Mouse (Mus musculus) limb, embryonic 12.5 days (tissue): Measurements from ENCODE around the gene Atp1a1. TPM values are rescaled to one million over a fixed set of nuclear protein-coding genes. Genes with fewer than 3 reads are reported as not detected.
A peak's percentile ranks its signal among the peaks of the same experiment; 100 is the strongest.

ENCODE experiments used
- ATAC-seq: fragments of 200-750 bp; cut with Nextera tagmentation; 2 replicates; pipeline ENCODE4 v1.8.0; 2017; ENCODE audit warnings: low read depth, moderate TSS enrichment; ENCODE audit not compliant: insufficient number of reproducible peaks, insufficient read depth, low FRiP score, low TSS enrichment
- H3K27ac ChIP-seq: fragments of 300-500 bp; sonication (generic); 2 replicates; pipeline ENCODE4 v1.5.1; 2016; ENCODE audit warnings: mild to moderate bottlenecking, moderate library complexity
- H3K27me3 ChIP-seq: fragments of 300-500 bp; sonication (generic); 2 replicates; pipeline ENCODE4 v1.6.1; 2016; ENCODE audit warnings: mild to moderate bottlenecking, moderate library complexity
- H3K36me3 ChIP-seq: fragments of 300-500 bp; sonication (generic); 2 replicates; pipeline ENCODE4 v1.6.1; 2016; ENCODE audit warnings: mild to moderate bottlenecking, moderate library complexity
- H3K4me1 ChIP-seq: fragments of 300-500 bp; sonication (generic); replicated peaks from 2 replicates; pipeline ENCODE4 v1.6.1; 2016
- H3K4me2 ChIP-seq: fragments of 300-500 bp; sonication (generic); 2 replicates; pipeline ENCODE4 v1.6.1; 2016; ENCODE audit warnings: mild to moderate bottlenecking, moderate library complexity
- H3K4me3 ChIP-seq: fragments of 300-500 bp; sonication (generic); replicated peaks from 2 replicates; pipeline ENCODE4 v1.5.1; 2016; ENCODE audit warnings: mild to moderate bottlenecking
- H3K9ac ChIP-seq: fragments of 300-500 bp; sonication (generic); replicated peaks from 2 replicates; pipeline ENCODE4 v1.6.1; 2016; ENCODE audit warnings: mild to moderate bottlenecking, moderate library complexity
- H3K9me3 ChIP-seq: fragments of 300-500 bp; sonication (generic); 2 replicates; pipeline ENCODE4 v1.6.1; 2016; ENCODE audit warnings: mild to moderate bottlenecking, moderate library complexity
- WGBS: fragments of 180-500 bp; shearing (Covaris S2); methylation state at CpG from one replicate; pipeline ENCODE4 v1.1.7; 2016; 5-methylcytosine and 5-hydroxymethylcytosine counted together
- polyA plus RNA-seq: library from polyadenylated mRNA; unstranded; fragments of >200 nt; fragmentation: Nextera tagmentation; extraction: Ambion mirVana; gene quantifications from 2 replicates; pipeline ENCODE4 v1.2.1, GENCODE M21; 2016

The Atp1a1 gene
- polyA plus RNA-seq, 1 experiment from 2014 or later: 67.6 TPM

DNA sequence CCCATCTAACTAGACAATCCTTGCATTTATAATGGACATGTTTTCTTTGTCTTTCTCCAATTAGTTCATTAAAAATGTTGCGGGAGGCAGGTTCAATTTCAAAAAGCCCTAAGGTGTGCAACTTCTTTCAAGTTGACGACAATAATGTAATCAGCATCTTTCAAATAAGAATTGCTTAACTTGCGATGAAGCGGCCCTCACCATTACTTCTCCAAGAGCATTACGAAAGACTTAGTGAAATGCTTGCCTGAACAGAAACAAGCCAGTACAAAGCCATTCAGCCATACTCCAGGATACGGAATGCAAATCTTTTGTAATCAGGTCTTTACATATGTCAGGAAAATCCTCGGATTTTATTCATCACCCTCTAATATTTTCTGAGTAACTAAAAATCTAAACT lies 32.0 kb upstream of the Atp1a1 start:
- no peaks in the 10 kb centered on the region for H3K27me3 ChIP-seq
- ATAC-seq: no peak
- 85% methylated on average over 7 of the region's 7 CpGs for WGBS

DNA sequence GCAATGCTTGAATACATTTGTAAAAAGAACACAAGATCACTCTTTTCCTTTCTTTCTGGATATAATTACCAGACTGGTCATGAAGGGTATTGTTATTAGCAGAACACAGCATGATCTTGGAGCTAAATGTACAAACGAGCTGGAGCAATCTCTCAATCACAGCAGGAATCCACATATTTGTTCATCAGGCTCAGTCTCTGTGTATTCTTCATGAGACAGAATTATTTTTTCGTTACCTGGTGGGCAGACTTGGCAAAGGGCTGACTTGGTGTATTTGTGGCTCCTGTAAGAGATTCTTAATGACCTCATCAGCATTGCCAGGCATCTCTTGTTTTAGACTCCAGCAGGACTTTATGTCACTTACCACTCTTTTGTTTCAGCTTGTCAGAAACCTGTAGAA lies 31.6 kb upstream of the Atp1a1 start:
- Histone ChIP-seq H3K36me3 (no peaks in the 10 kb centered on the region), H3K4me3 (no peak overlapping the region), H3K4me1 (0 out of 2 replicates have a peak, but pooled peaks cover 2% of the 10 kb centered on the region), H3K27ac (no peak overlapping the region), H3K9me3 (no peaks in the 10 kb centered on the region), H3K9ac (no peak overlapping the region), H3K27me3 (no peaks in the 10 kb centered on the region), H3K4me2 (no peak overlapping the region)
- no peak for ATAC-seq
- 43% methylated on average over 2 of the region's 2 CpGs for WGBS

More for the DNA sequence above, 32.0 kb upstream of the Atp1a1 start:
- Histone ChIP-seq H3K4me1 (0 out of 2 replicates have a peak, but pooled peaks cover 2% of the 10 kb centered on the region), H3K9ac (no peak overlapping the region), H3K4me3 (no peak overlapping the region), H3K27ac (no peak overlapping the region), H3K36me3 (no peaks in the 10 kb centered on the region), H3K9me3 (no peaks in the 10 kb centered on the region), H3K4me2 (no peak overlapping the region)

DNA sequence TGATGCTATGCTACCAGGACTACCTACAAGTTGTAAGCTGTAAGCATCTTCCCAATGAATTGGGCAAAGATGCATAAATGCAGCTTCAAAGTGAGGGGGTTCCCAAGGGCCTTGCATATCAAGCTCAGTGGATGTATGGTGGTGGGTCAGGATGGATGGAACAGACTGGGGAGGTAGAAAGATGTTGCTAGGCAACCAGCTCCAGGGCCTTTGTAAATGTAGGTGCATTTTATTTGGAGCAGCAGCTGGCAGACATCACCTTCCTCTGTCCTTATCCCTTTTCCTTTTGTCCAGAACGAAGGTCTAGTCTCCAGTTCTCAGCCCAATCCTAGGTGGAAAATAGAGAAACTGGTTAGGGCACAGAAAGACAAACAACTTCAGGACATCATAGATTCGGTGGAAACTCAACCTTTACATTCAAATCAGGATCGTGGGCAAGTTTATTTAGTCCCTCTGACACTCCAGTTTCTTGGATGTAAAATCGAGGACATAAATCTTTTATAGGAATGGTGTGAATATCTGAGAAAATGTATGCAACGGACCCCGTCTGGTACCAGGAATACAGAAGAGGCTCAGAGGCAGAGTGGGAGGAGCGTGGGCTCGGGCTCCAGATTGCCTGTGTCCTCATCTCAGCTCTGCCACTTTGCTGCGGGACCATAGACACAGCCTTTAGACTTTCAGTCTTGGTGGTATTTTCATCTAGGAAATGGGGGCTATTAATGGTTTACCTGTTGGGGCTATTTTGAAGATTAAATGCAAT lies 29.8 kb upstream of the Atp1a1 start:
- H3K9me3 ChIP-seq: no peaks in the 10 kb centered on the region
- no peaks in the 10 kb centered on the region for H3K36me3 ChIP-seq
- no peak overlapping the region for H3K4me2 ChIP-seq
- ATAC-seq: no peak
- H3K27ac ChIP-seq: no peak overlapping the region
- 0 out of 2 replicates have a peak, but pooled peaks cover 2% of the 10 kb centered on the region for H3K4me1 ChIP-seq
- WGBS: 85% methylated on average over 9 of the region's 9 CpGs
- H3K9ac ChIP-seq: no peak overlapping the region
- H3K27me3 ChIP-seq: no peaks in the 10 kb centered on the region
- no peak overlapping the region for H3K4me3 ChIP-seq

DNA sequence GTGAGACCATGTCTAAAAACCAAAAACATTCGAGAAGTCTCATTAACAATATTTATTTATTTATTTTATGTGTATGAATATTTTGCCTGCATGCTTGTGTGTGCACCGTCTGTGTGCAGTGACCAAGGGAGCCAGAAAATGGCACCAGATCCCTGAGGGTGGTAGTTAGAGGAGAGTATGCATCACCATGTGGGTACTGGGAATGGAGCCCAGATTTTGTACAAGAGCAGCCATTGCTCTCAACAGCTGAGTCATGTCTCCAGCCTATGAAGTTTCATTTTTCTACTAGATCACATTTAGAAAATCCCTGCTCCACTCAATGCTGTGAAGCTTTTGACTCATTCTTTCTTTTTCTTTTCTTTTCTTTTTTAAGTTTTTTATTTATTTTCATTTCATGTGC lies 23.8 kb upstream of the Atp1a1 start:
- Histone ChIP-seq H3K4me1 (no peaks in the 10 kb centered on the region), H3K9me3 (no peaks in the 10 kb centered on the region), H3K36me3 (no peaks in the 10 kb centered on the region), H3K27me3 (no peaks in the 10 kb centered on the region), H3K9ac (no peak overlapping the region), H3K4me2 (no peak overlapping the region), H3K27ac (no peak overlapping the region), H3K4me3 (no peak overlapping the region)
- ATAC-seq: no peak
- 84% methylated on average over 2 of the region's 2 CpGs for WGBS

DNA sequence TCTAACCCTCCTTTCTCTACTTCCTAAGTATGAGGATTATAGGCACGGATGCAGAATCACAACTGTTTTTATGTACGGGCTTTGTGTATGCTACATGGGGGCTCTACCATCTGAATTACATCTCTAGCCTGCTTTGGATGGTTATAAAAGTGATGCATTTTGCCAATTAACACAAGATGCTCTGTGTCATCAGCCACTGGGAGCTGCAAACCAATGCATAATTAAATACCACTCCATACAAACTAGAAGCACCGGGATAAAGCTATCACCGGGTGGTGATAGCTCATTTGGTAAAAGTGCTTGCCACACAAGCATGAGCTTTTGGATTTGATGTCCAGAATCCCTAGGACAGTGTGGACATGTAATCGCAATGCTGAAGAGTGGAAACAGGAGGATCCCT lies 19.8 kb upstream of the Atp1a1 start:
- ATAC-seq: no peak
- Histone ChIP-seq H3K4me3 (no peak overlapping the region), H3K27me3 (no peaks in the 10 kb centered on the region), H3K4me1 (no peaks in the 10 kb centered on the region), H3K4me2 (no peak overlapping the region), H3K9me3 (peaks cover 4% of the 10 kb centered on the region; the same call in 1 of the 2 replicates), H3K36me3 (no peaks in the 10 kb centered on the region), H3K9ac (no peak overlapping the region), H3K27ac (no peak overlapping the region)
- 97% methylated on average over 5 of the region's 5 CpGs for WGBS

DNA sequence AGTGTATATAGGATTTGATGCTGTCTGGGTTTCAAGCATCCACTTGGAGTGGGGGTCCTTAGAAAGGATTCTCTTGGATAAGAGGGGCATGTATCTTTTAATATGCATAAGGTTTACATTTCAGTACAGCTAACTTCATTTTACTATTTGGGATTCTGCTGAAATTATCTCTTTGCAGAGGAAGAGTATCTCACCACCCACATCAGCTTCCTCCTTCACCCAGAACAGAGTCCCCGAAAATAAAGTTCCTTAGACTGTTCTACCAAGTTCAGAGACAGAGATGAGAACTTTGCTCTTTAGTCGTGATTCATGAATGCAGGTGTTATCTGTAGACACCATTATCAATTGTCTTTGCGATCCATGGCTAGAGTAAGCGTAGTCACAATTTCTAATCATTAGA lies 14.5 kb upstream of the Atp1a1 start:
- peaks cover 4% of the 10 kb centered on the region; the same call in 1 of the 2 replicates for H3K9me3 ChIP-seq
- no peak for ATAC-seq
- H3K4me3 ChIP-seq: no peak overlapping the region
- H3K27ac ChIP-seq: no peak overlapping the region
- no peaks in the 10 kb centered on the region for H3K4me1 ChIP-seq
- no peaks in the 10 kb centered on the region for H3K36me3 ChIP-seq
- H3K27me3 ChIP-seq: no peaks in the 10 kb centered on the region
- no peak overlapping the region for H3K4me2 ChIP-seq
- 86% methylated on average over 4 of the region's 4 CpGs for WGBS
- no peak overlapping the region for H3K9ac ChIP-seq

DNA sequence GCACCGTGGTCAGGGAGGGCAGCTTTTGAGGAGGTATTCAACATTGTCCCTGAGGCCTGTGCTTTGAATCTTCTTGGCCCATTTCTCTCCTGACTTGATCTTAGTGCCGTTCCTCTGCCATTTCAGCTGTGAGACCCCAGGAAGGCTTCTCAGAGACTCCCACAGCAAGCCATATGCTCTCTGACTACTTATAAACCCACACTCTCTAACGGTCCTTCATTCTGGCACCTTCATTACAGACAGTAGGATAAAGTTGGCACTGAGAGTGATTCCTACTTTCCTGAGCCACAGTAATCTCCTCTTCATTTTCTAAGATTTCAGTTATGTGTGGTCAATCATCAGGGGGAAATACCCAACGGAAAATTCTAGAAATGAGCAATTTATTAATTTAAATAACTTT lies 14.0 kb upstream of the Atp1a1 start:
- no peak overlapping the region for H3K4me3 ChIP-seq
- H3K9me3 ChIP-seq: peaks cover 4% of the 10 kb centered on the region; the same call in 1 of the 2 replicates
- ATAC-seq: no peak
- H3K9ac ChIP-seq: no peak overlapping the region
- H3K36me3 ChIP-seq: no peaks in the 10 kb centered on the region
- no peaks in the 10 kb centered on the region for H3K27me3 ChIP-seq
- no peak overlapping the region for H3K4me2 ChIP-seq
- H3K4me1 ChIP-seq: no peaks in the 10 kb centered on the region
- no peak overlapping the region for H3K27ac ChIP-seq
- 81% methylated on average over 4 of the region's 4 CpGs for WGBS

DNA sequence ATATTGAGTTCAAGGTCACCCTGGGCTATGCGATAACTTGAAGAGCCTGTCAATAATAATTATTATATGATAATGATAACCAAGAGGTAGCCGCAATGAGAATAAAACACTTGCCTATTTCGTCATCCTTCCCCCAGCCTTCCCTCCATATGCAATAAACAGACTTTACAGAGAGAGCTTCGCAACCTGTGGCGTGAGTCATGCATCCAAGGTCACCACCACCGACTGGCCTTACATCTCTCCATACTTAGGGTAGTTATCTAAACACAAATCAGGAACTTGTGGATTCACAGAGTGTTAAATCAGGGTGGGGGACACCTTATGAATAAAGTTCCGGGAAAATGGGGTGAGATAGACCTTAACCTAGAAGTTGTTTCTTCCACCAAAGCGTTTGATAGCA lies 13.0 kb upstream of the Atp1a1 start:
- Histone ChIP-seq H3K9ac (no peak overlapping the region), H3K36me3 (no peaks in the 10 kb centered on the region), H3K9me3 (no peaks in the 10 kb centered on the region), H3K4me2 (no peak overlapping the region), H3K4me3 (no peak overlapping the region), H3K27me3 (no peaks in the 10 kb centered on the region), H3K4me1 (peaks cover 3% of the 10 kb centered on the region), H3K27ac (no peak overlapping the region)
- WGBS: 84% methylated on average over 8 of the region's 8 CpGs
- no peak for ATAC-seq

DNA sequence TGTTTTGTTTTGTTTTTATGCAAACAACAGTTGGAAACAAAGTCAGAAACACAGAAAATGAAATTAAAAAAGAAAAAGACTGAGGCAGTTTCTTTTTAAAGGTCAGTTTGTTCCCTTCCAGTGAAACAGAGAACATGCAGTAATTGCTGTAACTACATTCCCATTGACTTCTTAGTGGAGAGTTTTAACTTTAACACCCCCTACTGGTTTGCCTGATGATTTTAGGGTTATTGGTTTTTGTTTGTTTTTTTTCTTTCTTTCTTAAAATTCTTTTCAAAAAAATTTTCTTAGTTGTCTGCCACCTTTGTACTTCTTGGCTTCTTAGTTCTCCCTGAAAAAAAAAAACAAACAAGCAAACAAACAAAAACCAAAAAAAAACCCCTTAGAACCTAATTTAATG lies 12.5 kb upstream of the Atp1a1 start:
- H3K27ac ChIP-seq: no peak overlapping the region
- H3K9me3 ChIP-seq: no peaks in the 10 kb centered on the region
- no peak for ATAC-seq
- H3K36me3 ChIP-seq: no peaks in the 10 kb centered on the region
- H3K27me3 ChIP-seq: no peaks in the 10 kb centered on the region
- no peak overlapping the region for H3K4me3 ChIP-seq
- no peak overlapping the region for H3K9ac ChIP-seq
- no peak overlapping the region for H3K4me2 ChIP-seq
- H3K4me1 ChIP-seq: peaks cover 7% of the 10 kb centered on the region

DNA sequence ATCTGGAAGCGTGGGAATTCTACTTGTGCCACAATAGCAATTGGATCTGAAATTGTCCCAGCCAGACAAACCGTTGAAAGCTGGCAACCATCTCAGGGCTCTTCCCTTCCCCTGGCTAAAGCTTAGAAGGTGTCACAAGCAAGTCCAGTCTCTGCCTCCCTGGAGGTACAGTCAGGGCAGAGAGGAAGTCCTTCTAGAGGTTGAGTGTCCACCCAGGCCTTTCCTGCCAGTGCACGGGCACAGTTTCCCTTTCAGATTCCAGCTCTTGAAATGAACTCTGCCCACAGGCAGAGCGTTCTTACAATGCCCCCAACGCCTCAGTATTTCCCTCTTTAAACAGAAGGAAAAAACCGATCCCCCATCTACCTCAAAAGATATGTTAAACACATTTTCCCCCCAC lies 11.4 kb upstream of the Atp1a1 start:
- no peak for ATAC-seq
- Histone ChIP-seq H3K4me1 (peaks cover 19% of the 10 kb centered on the region), H3K27ac (no peak overlapping the region), H3K9me3 (no peaks in the 10 kb centered on the region), H3K9ac (no peak overlapping the region), H3K36me3 (no peaks in the 10 kb centered on the region), H3K4me2 (no peak overlapping the region), H3K27me3 (no peaks in the 10 kb centered on the region), H3K4me3 (no peak overlapping the region)
- 89% methylated on average over 6 of the region's 6 CpGs for WGBS

DNA sequence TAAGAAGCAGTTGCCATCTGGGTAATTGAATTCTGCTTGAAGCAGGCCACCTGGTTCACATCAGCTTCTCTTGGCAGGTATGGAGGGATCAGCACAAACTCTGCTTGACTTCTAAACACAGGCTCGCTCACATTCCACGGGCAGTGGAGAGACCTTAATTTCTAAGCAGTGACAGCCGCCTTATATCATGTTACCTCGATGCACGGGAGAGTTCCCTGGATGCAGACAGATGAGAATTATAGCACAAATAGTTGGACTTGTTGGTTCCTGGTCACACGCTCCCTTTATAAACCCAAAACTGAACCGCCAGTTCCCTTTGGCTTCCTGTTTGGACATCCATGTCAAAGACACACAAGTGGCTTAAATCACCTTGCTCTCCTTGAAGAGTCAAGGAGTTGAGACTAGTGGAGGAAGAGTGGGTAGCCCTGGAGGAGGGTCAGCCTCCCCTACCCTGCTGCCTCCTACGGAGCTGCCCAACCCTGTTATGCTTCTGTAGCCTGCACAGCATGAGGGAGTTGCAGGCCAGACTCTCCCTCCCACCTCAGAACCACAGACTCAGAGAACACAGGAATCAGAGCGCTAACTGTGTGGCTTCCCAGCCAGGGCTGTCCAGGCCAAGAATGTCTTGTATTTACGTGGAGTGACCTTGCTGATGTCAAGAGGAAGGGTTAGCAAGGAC lies 7.5 kb upstream of the Atp1a1 start:
- no peaks in the 10 kb centered on the region for H3K36me3 ChIP-seq
- H3K9me3 ChIP-seq: no peaks in the 10 kb centered on the region
- no peak overlapping the region for H3K9ac ChIP-seq
- WGBS: 21% methylated on average over 10 of the region's 10 CpGs
- H3K4me1 ChIP-seq: peaks cover 21% of the 10 kb centered on the region
- no peaks in the 10 kb centered on the region for H3K27me3 ChIP-seq
- H3K4me3 ChIP-seq: no peak overlapping the region
- ATAC-seq: peak; percentile 87
- peak overlapping the region; percentile 87 for H3K27ac ChIP-seq
- peak overlapping the region; percentile 27; the same call in 1 of the 2 replicates for H3K4me2 ChIP-seq
